ENCODE assay signal across 11 mouse cellular contexts in genomic region chr7:98103942-98104292, GRCm38 (mm10). TPM values are rescaled to one million over a fixed set of nuclear protein-coding genes. Genes with fewer than 3 reads are reported as not detected.
DNase-seq lines count a peak whose midpoint lies in the region; ATAC-seq and TF ChIP-seq lines count a peak whose summit lies in the region.
"Had no signal": no experiment of that assay in that cellular context is flagged by ENCODE, and none has a peak within 500 bp of the region (broad histone marks: within the 10 kb centered on the region; RNA-seq: fewer than 3 reads in every experiment).

No protein-coding gene starts in this region.

- no peak overlapping the region for H3K9ac ChIP-seq in embryonic facial prominence, embryonic 15.5 days
- H3K9ac ChIP-seq in limb, embryonic 15.5 days: no peak overlapping the region

- H3K36me3 ChIP-seq in kidney, adult 2 months (ENCODE audit: control insufficient read depth, insufficient read depth, low read length): no peaks in the 10 kb centered on the region
- H3K36me3 ChIP-seq in embryonic facial prominence, embryonic 15.5 days: no peaks in the 10 kb centered on the region
- H3K36me3 ChIP-seq in limb, embryonic 15.5 days: no peaks in the 10 kb centered on the region

- peaks cover 25% of the 10 kb centered on the region for H3K4me1 ChIP-seq in kidney, adult 2 months (ENCODE audit: control insufficient read depth, insufficient read depth, low read length)
- peaks cover 11% of the 10 kb centered on the region; the same call in 1 of the 2 replicates for H3K4me1 ChIP-seq in embryonic facial prominence, embryonic 15.5 days
- H3K4me1 ChIP-seq in limb, embryonic 15.5 days: peaks cover 16% of the 10 kb centered on the region

- TF ChIP-seq CTCF in kidney, adult 2 months (conservative IDR thresholded peaks at IDR 0.05; ENCODE audit: insufficient read depth, insufficient read length, low read depth, low read length): no peak

- 58% methylated on average over 5 of the region's 5 CpGs for WGBS in kidney, adult 2 months
- 55% methylated on average over 5 of the region's 5 CpGs for WGBS in embryonic facial prominence, embryonic 15.5 days
- WGBS in limb, embryonic 15.5 days: 55% methylated on average over 5 of the region's 5 CpGs

- no peaks in the 10 kb centered on the region for H3K27me3 ChIP-seq in kidney, adult 2 months (replicated peaks; ENCODE audit: control insufficient read depth, insufficient read depth, low read length)
- H3K27me3 ChIP-seq in embryonic facial prominence, embryonic 15.5 days: no peaks in the 10 kb centered on the region
- H3K27me3 ChIP-seq in limb, embryonic 15.5 days: no peaks in the 10 kb centered on the region
- H3K27me3 ChIP-seq: CH12.LX had no signal

- TF ChIP-seq POLR2A in kidney, adult 2 months (IDR thresholded peaks at IDR 0.05; ENCODE audit: low read depth, low read length): no peak

- peak overlapping the region; percentile 98 for H3K27ac ChIP-seq in kidney, adult 2 months (ENCODE audit: insufficient read depth, low read depth, low read length)
- no peak overlapping the region; the same call in 1 of the 2 replicates for H3K27ac ChIP-seq in embryonic facial prominence, embryonic 15.5 days (replicated peaks)
- peak overlapping the region; percentile 33 for H3K27ac ChIP-seq in limb, embryonic 15.5 days
- H3K27ac ChIP-seq: left cerebral cortex, adult 2 months had no signal

- DNase-seq in kidney, adult 2 months: no peak
- no peak for DNase-seq in kidney, adult 11 months
- DNase-seq in NIH3T3 (ENCODE audit: low read depth) (peak; percentile 69), MN1 (ENCODE audit: low spot score) (no peak)
- no peak for DNase-seq in cerebellum, adult 11-12 months

- H3K4me3 ChIP-seq in kidney, adult 2 months (ENCODE audit: insufficient read depth, low read depth, low read length): no peak overlapping the region
- no peak overlapping the region for H3K4me3 ChIP-seq in embryonic facial prominence, embryonic 15.5 days (replicated peaks)
- no peak overlapping the region for H3K4me3 ChIP-seq in limb, embryonic 15.5 days
- H3K4me3 ChIP-seq: left cerebral cortex, adult 2 months; myocyte had no signal

- no peak for ATAC-seq in embryonic facial prominence, embryonic 15.5 days (ENCODE audit: insufficient number of reproducible peaks, low FRiP score, low TSS enrichment, low read depth)
- no peak for ATAC-seq in limb, embryonic 15.5 days (ENCODE audit: insufficient number of reproducible peaks, low FRiP score, low TSS enrichment, low read depth)

- 0 out of 2 replicates have a peak overlapping the region, but pooled peaks have one; percentile 51 for H3K4me2 ChIP-seq in embryonic facial prominence, embryonic 15.5 days (replicated peaks)
- no peak overlapping the region for H3K4me2 ChIP-seq in limb, embryonic 15.5 days

- no peaks in the 10 kb centered on the region for H3K9me3 ChIP-seq in embryonic facial prominence, embryonic 15.5 days (replicated peaks)
- no peaks in the 10 kb centered on the region for H3K9me3 ChIP-seq in limb, embryonic 15.5 days

RNA-seq across cellular contexts. Expression of gene Myo7a, which starts 15.4 kb away (rescaled TPM):
- 24.6 and 29.8 TPM in 2 replicates for polyA plus RNA-seq in kidney, adult 2 months (2012; rRNA removed)
- 7.2 and 9.8 TPM in 2 replicates for polyA plus RNA-seq in embryonic facial prominence, embryonic 15.5 days (2015; fragmentation: Nextera tagmentation; extraction: Ambion mirVana)
- polyA plus RNA-seq in limb, embryonic 15.5 days (2015; fragmentation: Nextera tagmentation; extraction: Ambion mirVana): 8.0 and 8.1 TPM in 2 replicates

RNA-seq across cellular contexts. Expression of gene Omp, which starts 41.4 kb away (rescaled TPM):
- polyA plus RNA-seq in kidney, adult 2 months (2012; rRNA removed): 0.53 and 1.3 TPM in 2 replicates
- 7.3 and 10.7 TPM in 2 replicates for polyA plus RNA-seq in embryonic facial prominence, embryonic 15.5 days (2015; fragmentation: Nextera tagmentation; extraction: Ambion mirVana)
- 0.18 and 0.45 TPM in 2 replicates for polyA plus RNA-seq in limb, embryonic 15.5 days (2015; fragmentation: Nextera tagmentation; extraction: Ambion mirVana)
- polyA plus RNA-seq: inflammation-experienced regulatory T-cells, adult 6 months had no signal
